Mouse (Mus musculus): ENCODE measurements around the gene Jade1. TPM values are rescaled to one million over a fixed set of nuclear protein-coding genes. Genes with fewer than 3 reads are reported as not detected.

Jade1 gene
- 10 to 100 TPM; 39.6 to 46.6 TPM for total RNA-seq (2021)

DNA sequence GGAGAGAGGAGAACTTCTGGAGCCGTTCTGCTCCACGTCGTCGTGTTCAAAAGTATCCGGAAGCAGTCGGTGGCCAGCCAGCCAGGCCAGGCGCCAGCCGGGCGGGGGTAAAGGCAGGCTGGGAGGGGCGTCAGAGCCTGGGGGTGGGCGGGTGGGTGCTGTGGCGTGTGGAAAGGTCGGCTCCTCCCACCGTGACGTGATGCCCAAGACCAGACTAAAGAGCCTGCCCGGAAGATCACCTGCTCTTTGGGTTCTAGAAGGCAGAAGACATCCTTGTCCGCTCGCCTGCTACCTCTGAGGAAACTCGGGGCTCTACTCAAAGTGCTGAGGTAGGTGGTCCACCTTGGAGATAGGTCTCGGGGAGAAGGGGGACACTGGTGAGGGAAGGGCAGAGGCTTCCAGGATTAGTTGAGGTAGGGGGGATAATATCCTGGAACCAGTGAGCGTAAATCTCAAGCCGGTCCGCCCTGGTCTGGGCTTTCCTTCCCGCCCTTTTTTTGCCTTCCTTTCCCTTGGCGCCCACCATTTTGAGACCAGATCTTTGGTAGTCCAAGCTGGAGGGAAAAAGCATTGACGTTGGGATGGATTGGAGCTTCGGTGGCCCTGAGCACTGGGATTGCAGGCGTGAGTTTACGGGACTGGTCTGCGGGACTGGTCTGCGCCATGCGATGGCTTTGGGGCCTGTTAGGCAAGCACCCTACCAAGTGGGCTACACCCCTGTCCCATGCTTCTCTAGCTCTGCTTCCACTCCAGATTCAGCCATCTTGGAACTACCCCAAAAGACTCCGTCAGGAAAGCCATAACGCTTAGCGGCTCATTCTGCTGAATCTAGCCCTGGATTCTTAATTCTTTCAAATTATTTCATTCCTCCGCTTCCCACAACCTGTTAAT lies at the start of gene Jade1:
TSS of gene Jade1 (plus strand) at position 241 of the 891 bp plus-strand sequence.
- no peak for DNase-seq (ENCODE audit: low spot score in 2 of 2)
- intact Hi-C loops (cut with DNase I) = no loop called here

DNA sequence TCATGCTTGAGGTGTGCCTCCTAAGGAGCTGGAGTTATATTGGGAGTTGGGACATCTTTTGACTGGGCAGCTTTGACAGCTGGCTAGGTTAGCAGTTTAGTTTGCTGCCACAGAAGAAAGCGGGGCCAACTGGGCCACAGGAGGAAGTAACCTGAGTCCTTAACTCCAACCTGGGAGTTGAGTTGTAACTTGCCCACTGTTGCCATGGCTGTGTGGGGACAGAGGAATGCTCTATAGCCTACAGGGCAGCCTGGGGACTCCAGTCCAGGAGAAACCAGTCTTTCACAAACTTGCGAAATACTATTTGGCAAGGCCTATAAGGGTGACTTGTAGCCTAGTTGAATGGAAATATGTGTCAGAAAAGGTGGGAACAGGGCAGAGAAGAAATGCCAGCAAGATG lies 46.1 kb upstream of the Jade1 start:
- intact Hi-C loops (cut with DNase I) = no loop called here
- DNase-seq (ENCODE audit: low spot score in 2 of 2) = no peak

DNA sequence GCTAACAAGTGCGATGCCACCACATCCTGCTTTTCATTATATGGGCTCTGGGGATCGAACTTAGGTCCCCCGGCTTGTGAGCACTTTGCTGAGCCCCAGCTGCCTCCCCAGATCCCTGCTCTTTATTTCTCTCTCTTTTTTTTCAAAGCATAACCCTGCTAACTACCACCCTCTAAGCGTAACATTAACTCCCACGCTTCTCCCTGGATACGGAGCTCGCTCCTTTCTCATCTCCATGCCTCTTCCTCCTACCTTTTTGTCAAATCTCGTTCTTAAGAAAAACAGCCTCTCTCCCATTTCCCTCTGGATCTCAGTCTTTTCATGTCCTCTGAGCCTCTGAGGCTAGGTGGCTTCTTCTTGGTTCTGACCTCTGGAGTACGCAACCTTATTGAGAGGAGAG lies 45.3 kb upstream of the Jade1 start:
- intact Hi-C loops (cut with DNase I) = no loop called here
- DNase-seq (ENCODE audit: low spot score in 2 of 2) = no peak

DNA sequence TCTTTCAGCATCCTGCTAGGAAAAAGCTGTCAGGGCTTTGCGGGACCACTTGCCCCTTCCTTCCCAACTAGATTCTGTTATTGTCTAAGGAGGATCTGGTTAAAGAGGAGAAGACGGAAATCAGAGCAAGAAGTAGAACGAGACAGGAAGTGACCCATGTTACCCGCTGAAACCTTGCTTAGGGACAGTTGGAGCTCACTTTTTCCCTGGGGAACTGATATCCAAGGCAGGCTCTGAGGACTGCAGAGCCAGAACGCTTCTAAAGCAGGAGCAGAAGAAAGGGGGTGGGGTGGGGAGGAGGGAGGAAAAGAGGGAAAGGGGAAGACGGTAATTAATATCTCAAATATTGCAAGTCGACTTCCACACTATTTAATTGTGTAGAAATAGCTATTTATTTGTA lies 44.8 kb upstream of the Jade1 start:
- no peak for DNase-seq (ENCODE audit: low spot score in 2 of 2)
- intact Hi-C loops (cut with DNase I) = no loop called here

DNA sequence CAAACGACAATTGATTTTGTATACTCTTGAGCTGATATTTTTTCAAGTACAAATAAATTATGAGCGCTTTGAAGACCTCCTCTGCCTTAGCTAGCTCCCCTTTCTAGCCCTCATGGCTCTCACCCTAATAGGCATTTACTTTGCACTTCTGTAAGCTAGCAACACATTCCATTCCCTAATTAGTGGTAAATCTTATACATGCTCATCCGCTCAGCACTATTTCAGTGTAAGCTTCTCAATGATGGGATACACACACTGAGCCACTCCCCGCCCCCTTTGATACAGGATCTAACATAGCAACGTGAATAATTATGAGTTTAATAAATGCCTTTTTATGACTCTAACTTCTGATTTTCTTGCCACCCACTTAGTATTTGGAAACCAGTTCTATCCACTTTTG lies 41.5 kb upstream of the Jade1 start:
- DNase-seq (ENCODE audit: low spot score in 2 of 2) = no peak
- intact Hi-C loops (cut with DNase I) = no loop called here

DNA sequence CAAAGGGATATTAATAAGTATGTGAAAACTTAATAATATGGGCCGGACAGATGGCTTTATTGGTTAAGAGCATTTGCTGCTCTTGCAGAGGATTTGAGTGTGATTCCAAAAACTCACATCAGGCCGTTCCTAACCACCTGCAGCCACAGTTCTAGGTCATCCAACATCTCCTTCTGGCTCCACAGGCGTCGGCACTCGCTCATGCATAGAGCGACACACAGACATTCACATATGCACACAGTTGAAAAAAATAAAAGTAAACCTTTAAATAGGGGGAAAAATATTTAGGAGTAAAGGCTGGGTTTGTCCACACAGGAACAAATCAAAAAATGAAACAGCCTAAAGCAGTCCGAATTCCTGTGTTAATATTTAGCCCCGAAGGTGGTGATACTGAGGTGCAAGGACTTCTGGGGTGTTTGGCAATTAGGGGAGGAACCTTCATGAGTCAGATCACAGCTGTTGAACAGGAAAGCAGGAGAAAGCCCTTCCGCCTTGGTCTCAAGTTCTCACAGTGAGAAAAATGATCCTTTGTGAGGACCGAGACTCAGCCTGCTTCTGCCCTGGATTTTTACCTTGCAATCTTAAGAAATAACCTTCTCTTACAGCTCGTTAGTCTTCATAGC lies 40.7 kb upstream of the Jade1 start:
- intact Hi-C loops (cut with DNase I) = no loop called here
- DNase-seq (ENCODE audit: low spot score in 2 of 2) = no peak

DNA sequence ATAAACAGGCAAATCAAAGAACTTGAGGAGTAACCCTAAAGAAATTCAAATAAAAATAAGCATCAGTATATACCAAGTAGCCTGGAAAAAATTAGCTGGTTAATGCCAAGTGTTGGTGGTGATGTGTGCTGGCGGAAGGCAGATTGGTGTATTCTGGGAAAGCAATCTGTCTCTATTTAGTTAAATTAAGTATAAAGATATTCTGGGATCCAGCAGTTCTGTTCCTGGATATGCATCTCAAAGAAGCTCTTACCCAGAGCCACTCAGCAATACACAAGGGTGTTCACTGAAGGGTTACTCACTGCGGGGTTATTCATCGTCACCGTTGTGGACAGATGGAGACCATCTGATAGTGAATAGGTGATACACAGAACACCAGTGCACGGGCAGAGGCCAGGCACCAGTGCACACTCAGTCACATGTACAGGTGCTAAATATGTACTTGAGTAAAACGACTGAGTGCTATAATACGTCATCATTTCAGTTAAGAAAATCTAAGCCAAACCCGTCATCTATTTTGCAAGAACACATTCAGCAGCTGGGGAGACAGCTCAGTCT lies 38.5 kb upstream of the Jade1 start:
- intact Hi-C loops (cut with DNase I) = loop anchor here (2.0 kb wide), 1 partner anchor 48 kb away; no protein-coding TSS in a partner anchor
- peak; percentile 8 to 15 for DNase-seq (ENCODE audit: low spot score in 2 of 2)

DNA sequence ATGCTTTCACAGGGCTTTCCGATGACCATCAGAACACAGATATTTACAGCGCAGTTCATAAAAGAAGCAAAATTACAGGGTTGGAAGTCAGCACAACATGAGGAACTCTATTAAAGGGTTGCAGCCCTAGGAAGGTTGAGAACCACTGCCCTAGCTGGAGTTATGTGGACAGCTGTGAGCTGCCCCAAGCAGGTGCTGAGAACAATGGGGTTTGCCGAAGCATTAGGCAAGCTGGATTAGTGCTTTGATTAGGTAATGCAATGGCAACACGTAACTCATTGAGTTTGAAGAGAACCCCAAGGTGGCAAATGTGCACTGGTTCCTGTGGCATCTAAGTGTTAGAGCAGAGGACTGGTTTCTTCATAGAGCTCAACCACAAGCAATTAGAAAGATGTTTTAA lies 34.6 kb upstream of the Jade1 start:
- no peak for DNase-seq (ENCODE audit: low spot score in 2 of 2)
- intact Hi-C loops (cut with DNase I) = no loop called here

DNA sequence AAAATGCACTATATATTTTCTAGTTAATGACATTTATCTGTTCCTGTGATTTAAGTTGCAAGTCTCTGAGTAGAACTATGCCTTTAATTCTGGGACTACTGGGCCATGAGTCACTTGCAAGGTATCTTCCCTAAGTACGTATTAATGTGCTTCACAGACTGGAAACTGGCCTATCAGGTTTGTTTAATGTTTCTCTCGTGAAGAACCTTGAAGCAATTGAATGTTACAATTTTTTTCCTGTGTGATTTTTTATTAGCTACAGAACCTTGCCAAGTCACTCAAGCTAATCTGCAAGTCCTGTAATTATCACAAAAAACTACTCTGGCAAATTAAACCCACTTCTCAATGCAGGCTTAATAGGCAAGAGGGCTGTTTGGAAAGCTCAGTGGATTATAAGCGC lies 33.8 kb upstream of the Jade1 start:
- DNase-seq (ENCODE audit: low spot score in 2 of 2) = no peak
- intact Hi-C loops (cut with DNase I) = no loop called here

DNA sequence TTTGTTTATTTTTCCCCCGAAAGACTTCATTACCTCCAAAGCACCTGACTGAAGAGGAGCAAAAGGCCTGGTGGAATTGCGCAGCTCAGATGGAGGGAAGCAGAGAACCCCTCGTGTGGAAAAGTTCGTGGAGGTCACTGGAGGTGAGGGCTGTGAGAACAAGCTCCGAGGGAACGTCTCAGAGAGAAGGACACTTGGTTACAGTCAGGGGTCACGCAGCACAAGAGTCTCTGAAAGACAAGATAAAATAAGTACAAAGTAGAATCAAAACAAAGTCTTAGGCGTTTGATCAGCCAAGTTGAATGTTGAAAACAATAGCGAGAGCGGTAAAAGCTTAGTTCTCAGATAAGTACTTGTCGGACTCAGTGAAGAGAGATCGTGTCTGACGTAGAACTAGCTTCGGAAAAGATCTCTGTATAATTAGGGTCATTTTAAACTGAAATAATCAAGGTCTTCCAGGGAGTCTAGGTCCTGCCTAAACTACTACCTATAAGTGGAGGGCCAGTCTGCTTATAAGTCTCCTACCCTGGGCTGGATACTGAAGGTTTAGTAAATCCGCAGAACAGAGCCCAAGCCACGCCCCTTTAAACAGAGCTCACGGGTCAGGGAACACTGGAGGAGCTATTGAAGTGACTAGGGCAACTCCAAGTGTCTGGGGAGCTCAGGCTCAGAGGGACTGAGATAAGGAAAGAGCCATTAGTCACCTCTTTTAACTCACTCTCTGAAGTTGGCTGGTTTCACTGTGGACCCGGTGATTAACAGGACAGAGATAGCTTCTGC lies 33.1 kb upstream of the Jade1 start:
- no peak for DNase-seq (ENCODE audit: low spot score in 2 of 2)
- intact Hi-C loops (cut with DNase I) = no loop called here

DNA sequence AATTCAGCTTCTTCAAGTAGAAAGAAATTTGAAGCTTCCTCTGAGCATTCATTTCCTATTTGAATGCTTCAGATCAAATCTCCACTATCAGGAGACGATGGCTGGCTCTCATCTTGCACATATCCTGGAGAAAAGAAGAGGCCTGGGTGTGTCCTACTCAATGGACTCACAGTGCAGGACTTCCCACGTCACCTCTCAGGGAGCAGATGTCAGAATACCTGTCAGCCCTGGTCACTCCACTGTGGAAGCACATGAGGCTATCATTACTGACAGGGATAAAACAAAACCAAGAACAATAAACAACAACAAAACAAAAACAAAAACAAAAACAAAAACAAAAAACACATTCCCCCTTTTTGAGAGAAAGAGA lies 32.5 kb upstream of the Jade1 start:
- intact Hi-C loops (cut with DNase I) = no loop called here
- DNase-seq (ENCODE audit: low spot score in 2 of 2) = no peak

DNA sequence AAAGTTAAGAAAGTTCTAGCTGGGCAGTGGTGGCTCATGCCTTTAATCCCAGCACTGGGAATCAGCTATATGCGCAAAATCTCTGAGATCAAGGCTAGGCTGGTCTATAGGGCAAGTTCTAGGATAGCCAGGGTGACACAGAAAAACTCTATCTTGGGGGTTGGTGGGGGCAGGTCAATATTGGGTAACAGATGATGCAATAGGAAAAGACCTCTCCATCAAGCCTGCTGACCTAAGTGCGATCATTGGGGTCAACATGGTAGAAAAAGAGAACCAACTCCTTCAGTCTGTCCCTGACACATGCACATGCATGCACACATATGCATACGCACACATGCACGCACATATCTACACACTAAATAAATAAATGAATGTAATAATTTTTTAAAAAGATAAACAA lies 32.1 kb upstream of the Jade1 start:
- no peak for DNase-seq (ENCODE audit: low spot score in 2 of 2)

DNA sequence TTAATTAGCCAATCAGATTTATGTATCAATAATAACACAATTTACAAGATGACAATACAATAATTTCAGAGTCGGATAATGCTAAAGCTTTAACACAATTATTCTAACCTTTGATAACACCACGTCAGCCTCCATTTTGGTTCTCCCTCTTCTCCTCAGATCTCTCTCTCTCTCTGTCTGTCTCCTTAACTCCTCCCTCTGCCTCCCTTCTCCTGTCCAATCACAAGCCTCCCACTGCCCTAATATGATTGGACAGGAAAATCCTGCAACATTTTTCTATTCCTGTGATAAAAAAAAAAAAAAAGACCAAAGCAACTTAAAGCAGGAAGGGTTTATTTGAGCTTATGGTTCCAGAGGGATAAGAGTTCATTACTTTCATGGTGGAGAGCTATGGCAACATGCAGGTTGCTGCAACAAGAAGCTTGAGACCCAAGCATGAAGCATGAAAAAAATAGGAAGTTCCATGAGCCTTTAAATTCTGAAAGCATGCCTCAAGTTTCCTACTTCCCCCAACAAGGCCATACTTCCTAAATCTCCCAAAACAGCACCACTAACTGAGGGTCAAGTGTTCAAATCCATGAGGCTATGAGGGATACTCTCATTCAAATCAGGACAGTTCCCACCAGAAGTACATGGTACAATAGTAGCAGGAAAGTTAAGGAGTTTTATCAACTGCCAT lies 27.1 kb upstream of the Jade1 start:
- intact Hi-C loops (cut with DNase I) = no loop called here
- DNase-seq (ENCODE audit: low spot score in 2 of 2) = no peak

More for the DNA sequence above, 32.1 kb upstream of the Jade1 start:
- intact Hi-C loops (cut with DNase I) = no loop called here

DNA sequence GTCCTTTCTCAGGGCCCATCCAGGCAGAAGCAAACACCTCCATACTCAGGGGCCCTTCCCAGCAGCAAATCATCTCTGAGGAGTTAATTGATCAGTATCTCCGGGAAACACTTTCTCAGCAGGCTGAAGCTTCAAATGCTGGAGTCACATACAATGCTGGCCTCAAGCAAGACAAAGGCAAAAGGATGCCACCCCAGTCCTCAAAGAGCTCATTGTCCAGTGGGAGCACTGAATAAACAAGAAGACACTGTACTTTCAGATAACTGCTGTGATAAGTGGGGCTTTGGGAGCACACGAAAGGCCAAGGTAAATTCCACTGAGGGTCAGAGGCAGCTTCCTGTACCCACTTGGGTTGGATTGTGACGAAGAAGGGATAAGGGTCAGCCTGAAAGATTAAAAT lies 25.4 kb upstream of the Jade1 start:
- intact Hi-C loops (cut with DNase I) = no loop called here
- DNase-seq (ENCODE audit: low spot score in 2 of 2) = no peak

DNA sequence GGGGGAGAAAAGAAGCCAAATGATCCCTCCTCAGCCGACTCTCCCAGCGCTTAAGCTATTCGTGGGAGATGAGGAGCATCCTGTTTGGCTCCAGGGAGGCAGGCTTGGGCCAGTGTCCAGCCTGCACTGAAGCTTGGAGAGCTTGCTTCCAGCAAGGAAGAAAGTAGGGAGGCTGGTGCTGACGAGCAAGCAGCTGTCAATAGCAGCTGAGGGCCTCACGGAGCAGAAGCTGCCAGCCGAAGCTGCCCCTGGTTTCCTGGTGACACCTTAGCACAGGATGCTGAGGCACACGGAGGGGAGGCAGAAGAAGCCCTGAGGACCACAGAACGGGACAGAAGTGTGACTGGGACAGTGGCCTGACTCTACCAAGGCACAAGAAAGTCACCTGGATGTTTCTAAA lies 24.0 kb upstream of the Jade1 start:
- no peak for DNase-seq (ENCODE audit: low spot score in 2 of 2)
- intact Hi-C loops (cut with DNase I) = no loop called here

DNA sequence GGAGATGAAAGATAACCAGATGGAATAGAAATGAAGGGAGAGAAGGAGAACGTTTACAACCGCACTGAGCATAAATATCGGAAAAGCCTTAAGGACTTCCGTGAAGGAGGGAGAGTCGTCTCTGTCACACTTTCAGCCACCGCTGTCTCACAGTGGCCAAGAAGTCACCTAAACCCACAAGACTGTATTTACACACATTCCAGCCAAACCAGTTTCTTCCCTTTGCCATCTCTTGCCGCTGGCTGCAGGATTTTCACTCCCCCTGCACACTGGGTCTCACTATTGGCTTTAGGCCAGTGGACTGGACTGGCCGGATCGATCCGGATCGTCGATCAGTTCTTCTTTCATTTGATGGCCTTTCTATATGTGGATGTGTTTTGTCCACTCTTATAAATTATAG lies 23.4 kb upstream of the Jade1 start:
- intact Hi-C loops (cut with DNase I) = no loop called here

DNA sequence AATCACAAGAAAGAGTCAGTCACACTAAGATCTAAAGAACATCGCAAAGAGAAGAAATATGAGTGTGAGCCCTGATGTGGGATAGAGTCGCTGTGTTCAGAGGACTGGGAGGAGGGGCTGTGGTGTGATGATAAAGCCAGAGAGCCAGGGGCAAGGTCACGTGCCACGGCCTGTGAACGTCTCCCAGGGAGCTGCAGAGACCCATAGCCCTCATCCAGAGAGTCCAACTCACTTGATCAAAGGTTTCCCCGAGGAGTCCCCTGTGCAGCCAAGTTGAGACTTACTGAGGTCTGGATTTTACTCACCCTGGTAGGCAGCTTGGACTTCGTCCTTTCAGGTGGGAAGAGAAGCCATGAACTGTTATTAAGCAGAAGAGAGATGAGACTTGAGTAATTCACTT lies 21.9 kb upstream of the Jade1 start:
- DNase-seq (ENCODE audit: low spot score in 2 of 2) = no peak
- intact Hi-C loops (cut with DNase I) = no loop called here

More for the DNA sequence above, 23.4 kb upstream of the Jade1 start:
- no peak for DNase-seq (ENCODE audit: low spot score in 2 of 2)

DNA sequence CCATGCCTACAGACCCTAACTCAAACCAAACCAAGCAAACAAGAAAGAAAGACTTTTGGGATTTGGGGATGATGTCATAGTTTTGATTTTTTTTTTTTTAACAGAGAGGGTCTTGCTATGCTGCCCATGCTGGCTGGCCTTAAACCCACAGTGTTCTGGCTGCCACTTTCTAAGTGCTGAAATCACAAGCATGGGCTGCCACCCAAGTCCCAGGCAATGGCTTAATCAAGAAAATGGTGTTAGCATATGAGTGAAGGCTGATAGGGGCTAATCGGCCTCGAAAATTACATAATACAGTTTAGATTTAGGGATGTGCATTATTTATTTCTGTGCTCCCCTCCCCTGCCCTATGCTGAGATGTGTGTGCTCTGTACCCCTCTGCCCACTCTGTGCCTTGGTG lies 17.6 kb upstream of the Jade1 start:
- intact Hi-C loops (cut with DNase I) = no loop called here
- DNase-seq (ENCODE audit: low spot score in 2 of 2) = no peak

DNA sequence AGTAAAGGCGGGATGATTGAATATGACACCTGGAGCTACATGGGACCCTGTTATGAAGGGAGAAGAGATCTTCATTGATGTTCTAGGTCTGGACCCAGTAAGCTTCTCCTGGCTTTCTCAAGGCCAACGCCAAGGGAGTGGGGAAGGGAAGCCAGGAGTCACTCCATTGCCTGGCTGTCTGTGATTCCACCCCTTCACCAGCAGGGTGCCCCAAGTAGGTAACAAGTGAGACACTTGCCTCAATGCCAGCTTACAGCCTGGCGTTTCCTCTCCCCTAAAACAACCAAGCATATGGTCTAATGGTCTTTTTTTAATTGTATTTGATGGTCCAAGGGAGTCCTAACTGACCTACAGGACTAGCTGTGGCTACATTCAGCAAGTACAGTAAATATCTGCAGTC lies 14.2 kb upstream of the Jade1 start:
- intact Hi-C loops (cut with DNase I) = no loop called here
- no peak for DNase-seq (ENCODE audit: low spot score in 2 of 2)

DNA sequence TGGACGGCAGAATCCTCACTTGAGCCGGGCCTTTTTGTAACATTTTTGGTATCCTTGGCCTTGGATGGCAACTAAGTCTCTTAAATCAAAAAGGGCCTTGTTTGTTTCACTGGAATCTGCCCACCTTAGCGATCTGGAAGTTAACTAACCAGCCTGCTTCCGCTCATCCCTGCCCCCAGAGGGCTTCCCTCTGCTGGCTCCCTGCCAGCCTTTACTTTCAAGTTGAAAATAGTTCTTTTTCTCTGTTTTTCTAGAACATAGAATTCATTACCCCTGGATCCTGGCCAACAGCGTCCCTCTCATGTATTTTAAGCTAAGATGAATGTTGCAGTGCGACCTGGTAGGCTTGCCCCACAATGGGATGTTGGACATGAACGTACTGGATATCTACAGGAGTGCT lies 11.1 kb upstream of the Jade1 start:
- DNase-seq (ENCODE audit: low spot score in 2 of 2) = no peak
- intact Hi-C loops (cut with DNase I) = no loop called here

Measured in left cerebral cortex, postnatal 36 days (tissue).